In genomic region chr11:31832439-31832980, GRCm38 (mm10) we compare ENCODE assay signal across 18 mouse cellular contexts. TPM values are rescaled to one million over a fixed set of nuclear protein-coding genes. Genes with fewer than 3 reads are reported as not detected.
A peak's percentile ranks its signal among the peaks of the same experiment; 100 is the strongest.
DNase-seq lines count a peak whose midpoint lies in the region; ATAC-seq and TF ChIP-seq lines count a peak whose summit lies in the region.
"Had no signal": no experiment of that assay in that cellular context is flagged by ENCODE, and none has a peak within 500 bp of the region (broad histone marks: within the 10 kb centered on the region; RNA-seq: fewer than 3 reads in every experiment).

No protein-coding gene starts in this region.

- no peak overlapping the region for H3K9ac ChIP-seq in heart, embryonic 16.5 days (ENCODE audit: low read length)
- H3K9ac ChIP-seq in liver, embryonic 16.5 days (ENCODE audit: low read depth, low read length), result peak overlapping the region; percentile 19
- H3K9ac ChIP-seq: embryonic facial prominence, embryonic 15.5 days; kidney, embryonic 15.5 days had no signal

- TF ChIP-seq CTCF in G1E (IDR thresholded peaks at IDR 0.05; ENCODE audit: low read depth, low read length), result no peak

- ATAC-seq in heart, embryonic 16.5 days (replicated peaks; ENCODE audit: extremely low read depth, insufficient read depth, low FRiP score), result 0 out of 2 replicates have a peak, but pooled peaks have one; percentile 28
- no peak for ATAC-seq in G1E (ENCODE audit: extremely low read depth, insufficient number of reproducible peaks, low FRiP score, poor library complexity, severe bottlenecking)
- ATAC-seq in liver, embryonic 16.5 days (ENCODE audit: low read depth), result no peak
- ATAC-seq: midbrain, embryonic 16.5 days had no signal

- peak; percentile 83 for DNase-seq in gastrocnemius, adult 18-20 months (ENCODE audit: low spot score)
- DNase-seq in gastrocnemius, postnatal 10 days, result no peak
- no peak for DNase-seq in heart, postnatal 4 days
- DNase-seq in G1E (ENCODE audit: low spot score), result no peak
- no peak for DNase-seq in kidney, adult 11 months
- no peak for DNase-seq in cerebellum, postnatal 4 days (ENCODE audit: low spot score in 2 of 2)
- DNase-seq: cerebellum, postnatal 10 days; embryo, embryonic 11 days; layer of hippocampus, postnatal 36 days; lung, adult 18-20 months; right cerebral cortex, postnatal 25 days had no signal

- WGBS in heart, embryonic 16.5 days, result 66% methylated on average over 7 of the region's 7 CpGs
- 69% methylated on average over 7 of the region's 7 CpGs for WGBS in liver, embryonic 16.5 days (ENCODE audit: insufficient replicate concordance)

- no peaks in the 10 kb centered on the region for H3K36me3 ChIP-seq in heart, embryonic 16.5 days (ENCODE audit: control insufficient read depth, insufficient read depth)
- no peaks in the 10 kb centered on the region for H3K36me3 ChIP-seq in G1E (replicated peaks)
- no peaks in the 10 kb centered on the region for H3K36me3 ChIP-seq in liver, embryonic 16.5 days (ENCODE audit: control insufficient read depth, insufficient read depth)
- H3K36me3 ChIP-seq: embryonic facial prominence, embryonic 15.5 days; forebrain, embryonic 10.5 days; hindbrain, embryonic 10.5 days; kidney, embryonic 15.5 days had no signal

- no peak overlapping the region for H3K27ac ChIP-seq in heart, embryonic 16.5 days (ENCODE audit: low read length)
- H3K27ac ChIP-seq in liver, embryonic 16.5 days (ENCODE audit: low read length), result peak overlapping the region; percentile 93
- H3K27ac ChIP-seq: embryonic facial prominence, embryonic 15.5 days; forebrain, embryonic 10.5 days had no signal

- H3K4me2 ChIP-seq in heart, embryonic 16.5 days (ENCODE audit: low read depth, low read length), result no peak overlapping the region
- H3K4me2 ChIP-seq in liver, embryonic 16.5 days (ENCODE audit: low read depth, low read length), result no peak overlapping the region
- H3K4me2 ChIP-seq: embryonic facial prominence, embryonic 15.5 days; kidney, embryonic 15.5 days had no signal

- no peak overlapping the region for H3K4me3 ChIP-seq in heart, embryonic 16.5 days (ENCODE audit: low read length)
- peak overlapping the region; percentile 61; the same call in 1 of the 2 replicates for H3K4me3 ChIP-seq in G1E (ENCODE audit: low read depth, low read length)
- no peak overlapping the region for H3K4me3 ChIP-seq in liver, embryonic 16.5 days (ENCODE audit: low read depth, low read length)
- H3K4me3 ChIP-seq: embryonic facial prominence, embryonic 15.5 days; forebrain, embryonic 10.5 days; hindbrain, embryonic 10.5 days; kidney, embryonic 15.5 days had no signal

- no peaks in the 10 kb centered on the region for H3K27me3 ChIP-seq in heart, embryonic 16.5 days (ENCODE audit: control insufficient read depth, insufficient read depth, low read length)
- H3K27me3 ChIP-seq in G1E (ENCODE audit: insufficient read depth, low read length), result no peaks in the 10 kb centered on the region
- H3K27me3 ChIP-seq in liver, embryonic 16.5 days (ENCODE audit: control insufficient read depth, insufficient read depth, low read depth, low read length), result no peaks in the 10 kb centered on the region
- H3K27me3 ChIP-seq: embryonic facial prominence, embryonic 15.5 days; kidney, embryonic 15.5 days had no signal

- peaks cover 11% of the 10 kb centered on the region for H3K4me1 ChIP-seq in heart, embryonic 16.5 days (ENCODE audit: control insufficient read depth, insufficient read depth, low read length)
- peaks cover 66% of the 10 kb centered on the region for H3K4me1 ChIP-seq in G1E (ENCODE audit: insufficient read depth, low read depth, low read length)
- H3K4me1 ChIP-seq in liver, embryonic 16.5 days (ENCODE audit: control insufficient read depth, low read depth, low read length), result peaks cover 79% of the 10 kb centered on the region
- H3K4me1 ChIP-seq: embryonic facial prominence, embryonic 15.5 days had no signal

- H3K9me3 ChIP-seq in heart, embryonic 16.5 days (replicated peaks; ENCODE audit: control insufficient read depth, low read length), result no peaks in the 10 kb centered on the region
- H3K9me3 ChIP-seq in G1E (replicated peaks), result no peaks in the 10 kb centered on the region
- no peaks in the 10 kb centered on the region for H3K9me3 ChIP-seq in liver, embryonic 16.5 days (replicated peaks; ENCODE audit: control insufficient read depth, low read length)
- H3K9me3 ChIP-seq: embryonic facial prominence, embryonic 15.5 days; forebrain, embryonic 10.5 days; hindbrain, embryonic 10.5 days; kidney, embryonic 15.5 days had no signal

RNA-seq across cellular contexts. Expression of gene Cpeb4, which starts 39.5 kb away (rescaled TPM):
- 100 to 1,000 TPM in 1 of 2 experiments, 10 to 100 TPM in 1; 98.3 to 115 TPM for total RNA-seq in gastrocnemius, adult 18-20 months (2021)
- total RNA-seq in gastrocnemius, postnatal 10 days (2021), result 10 to 100 TPM; 75.9 to 76.8 TPM
- 5.9 and 7.3 TPM in 2 replicates for polyA plus RNA-seq in heart, embryonic 16.5 days (2015; fragmentation: Nextera tagmentation; extraction: Ambion mirVana)
- total RNA-seq in heart, postnatal 4 days (2021), result 10 to 100 TPM; 63.1 to 71.0 TPM
- total RNA-seq in G1E (2014; fragmentation: Nextera tagmentation) (57.4 and 84.2 TPM in 2 replicates), G1E (2017) (27.6 and 30.4 TPM in 2 replicates)
- polyA plus RNA-seq in G1E (2012), result 3.8 and 5.6 TPM in 2 replicates
- polyA plus RNA-seq in liver, embryonic 16.5 days (2015; fragmentation: Nextera tagmentation; extraction: Ambion mirVana), result 20.8 and 21.0 TPM in 2 replicates
